Mouse (Mus musculus): ENCODE measurements around the gene 6820408C15Rik. TPM values are rescaled to one million over a fixed set of nuclear protein-coding genes. Genes with fewer than 3 reads are reported as not detected.

6820408C15Rik gene
- 0.51 and 0.86 TPM in 2 replicates for polyA plus RNA-seq (2014; fragmentation: Nextera tagmentation; extraction: Ambion mirVana)

DNA sequence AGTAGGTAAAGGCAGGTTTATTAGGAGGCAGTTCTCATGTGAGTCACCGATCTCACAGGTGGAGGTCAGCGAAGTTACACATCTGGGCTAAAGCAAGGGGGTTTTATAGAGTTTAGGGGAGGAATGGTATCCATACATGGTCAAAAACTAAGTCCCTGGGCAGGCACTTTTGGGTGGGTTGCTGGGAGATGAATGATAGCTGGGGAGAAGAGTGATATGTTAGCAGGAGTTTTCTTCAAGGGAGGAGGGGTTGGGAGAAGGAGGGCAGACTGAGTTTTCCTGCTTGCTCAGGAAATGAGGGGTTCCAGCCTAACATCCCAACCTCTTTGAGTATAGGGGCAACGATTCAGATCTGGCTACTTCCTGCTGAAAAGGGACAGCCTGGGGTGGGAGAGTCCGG lies at the start of gene 6820408C15Rik:
Gene 6820408C15Rik, plus strand, starts transcription at position 301 of the 400 bp plus-strand sequence.
- H3K27ac ChIP-seq (ENCODE audit: low read depth): peak within 1 kb of the TSS; percentile 98
- peaks cover 8% of the 10 kb centered on the region; the same call in 1 of the 2 replicates for H3K9me3 ChIP-seq (ENCODE audit: control insufficient read depth, low read length)
- peaks cover 26% of the 10 kb centered on the region for H3K4me1 ChIP-seq (replicated peaks; ENCODE audit: control insufficient read depth, insufficient read depth, low read length)
- no peaks in the 10 kb centered on the region for H3K36me3 ChIP-seq (ENCODE audit: control insufficient read depth, insufficient read depth, low read length)
- peak within 1 kb of the TSS; percentile 96 for H3K4me3 ChIP-seq (ENCODE audit: low read depth, low read length)
- peak; percentile 62 for DNase-seq (ENCODE audit: low spot score)
- H3K9ac ChIP-seq (ENCODE audit: low read length): peak within 1 kb of the TSS; percentile 99
- no peaks in the 10 kb centered on the region for H3K27me3 ChIP-seq (replicated peaks; ENCODE audit: control insufficient read depth, insufficient read depth, low read length)
- peak within 1 kb of the TSS; percentile 92 for H3K4me2 ChIP-seq (ENCODE audit: low read length)
- 22% methylated on average over 4 of the region's 4 CpGs for WGBS
- ATAC-seq (replicated peaks; ENCODE audit: low FRiP score, low TSS enrichment, low read depth): peak; percentile 4; the same call in 1 of the 2 replicates

GRCm38 (mm10) chr2:152367917-152368316 lies 47.5 kb upstream of the 6820408C15Rik start:
- H3K9ac ChIP-seq (ENCODE audit: low read length): no peak overlapping the region
- H3K27me3 ChIP-seq (replicated peaks; ENCODE audit: control insufficient read depth, insufficient read depth, low read length): no peaks in the 10 kb centered on the region
- no peaks in the 10 kb centered on the region for H3K4me1 ChIP-seq (replicated peaks; ENCODE audit: control insufficient read depth, insufficient read depth, low read length)
- H3K4me2 ChIP-seq (ENCODE audit: low read length): no peak overlapping the region
- 55% methylated on average over 5 of the region's 5 CpGs for WGBS
- DNase-seq (ENCODE audit: low spot score): no peak
- H3K27ac ChIP-seq (ENCODE audit: low read depth): no peak overlapping the region
- H3K9me3 ChIP-seq (ENCODE audit: control insufficient read depth, low read length): no peaks in the 10 kb centered on the region
- no peak for ATAC-seq (replicated peaks; ENCODE audit: low FRiP score, low TSS enrichment, low read depth)
- H3K4me3 ChIP-seq (ENCODE audit: low read depth, low read length): no peak overlapping the region
- no peaks in the 10 kb centered on the region for H3K36me3 ChIP-seq (ENCODE audit: control insufficient read depth, insufficient read depth, low read length)

GRCm38 (mm10) chr2:152368532-152369140 lies 46.8 kb upstream of the 6820408C15Rik start:
- no peak; the same call in 1 of the 2 replicates for ATAC-seq (replicated peaks; ENCODE audit: low FRiP score, low TSS enrichment, low read depth)
- Histone ChIP-seq H3K9ac (ENCODE audit: low read length) (no peak overlapping the region), H3K4me3 (ENCODE audit: low read depth, low read length) (no peak overlapping the region), H3K9me3 (ENCODE audit: control insufficient read depth, low read length) (no peaks in the 10 kb centered on the region), H3K27me3 (replicated peaks; ENCODE audit: control insufficient read depth, insufficient read depth, low read length) (no peaks in the 10 kb centered on the region), H3K4me1 (replicated peaks; ENCODE audit: control insufficient read depth, insufficient read depth, low read length) (no peaks in the 10 kb centered on the region), H3K36me3 (ENCODE audit: control insufficient read depth, insufficient read depth, low read length) (no peaks in the 10 kb centered on the region), H3K4me2 (ENCODE audit: low read length) (no peak overlapping the region), H3K27ac (ENCODE audit: low read depth) (no peak overlapping the region)
- WGBS: 29% methylated on average over 14 of the region's 14 CpGs
- peak; percentile 71 for DNase-seq (ENCODE audit: low spot score)

GRCm38 (mm10) chr2:152372104-152372503 lies 43.3 kb upstream of the 6820408C15Rik start:
- Histone ChIP-seq H3K9ac (ENCODE audit: low read length) (no peak overlapping the region), H3K9me3 (ENCODE audit: control insufficient read depth, low read length) (no peaks in the 10 kb centered on the region), H3K27me3 (replicated peaks; ENCODE audit: control insufficient read depth, insufficient read depth, low read length) (0 out of 2 replicates have a peak, but pooled peaks cover 6% of the 10 kb centered on the region), H3K4me3 (ENCODE audit: low read depth, low read length) (no peak overlapping the region), H3K27ac (ENCODE audit: low read depth) (no peak overlapping the region), H3K36me3 (ENCODE audit: control insufficient read depth, insufficient read depth, low read length) (no peaks in the 10 kb centered on the region), H3K4me1 (replicated peaks; ENCODE audit: control insufficient read depth, insufficient read depth, low read length) (peaks cover 16% of the 10 kb centered on the region; the same call in 1 of the 2 replicates), H3K4me2 (ENCODE audit: low read length) (no peak overlapping the region)
- DNase-seq (ENCODE audit: low spot score) (no peak), ATAC-seq (replicated peaks; ENCODE audit: low FRiP score, low TSS enrichment, low read depth) (no peak)
- 84% methylated on average over 7 of the region's 7 CpGs for WGBS

GRCm38 (mm10) chr2:152372661-152373060 lies 42.7 kb upstream of the 6820408C15Rik start:
- 0 out of 2 replicates have a peak, but pooled peaks cover 6% of the 10 kb centered on the region for H3K27me3 ChIP-seq (replicated peaks; ENCODE audit: control insufficient read depth, insufficient read depth, low read length)
- no peaks in the 10 kb centered on the region for H3K9me3 ChIP-seq (ENCODE audit: control insufficient read depth, low read length)
- ATAC-seq (replicated peaks; ENCODE audit: low FRiP score, low TSS enrichment, low read depth) (no peak), DNase-seq (ENCODE audit: low spot score) (no peak)
- WGBS: 64% methylated on average over 4 of the region's 4 CpGs
- no peaks in the 10 kb centered on the region for H3K36me3 ChIP-seq (ENCODE audit: control insufficient read depth, insufficient read depth, low read length)
- H3K4me1 ChIP-seq (replicated peaks; ENCODE audit: control insufficient read depth, insufficient read depth, low read length): peaks cover 16% of the 10 kb centered on the region; the same call in 1 of the 2 replicates
- H3K4me2 ChIP-seq (ENCODE audit: low read length): no peak overlapping the region
- no peak overlapping the region for H3K27ac ChIP-seq (ENCODE audit: low read depth)
- H3K9ac ChIP-seq (ENCODE audit: low read length): no peak overlapping the region
- no peak overlapping the region for H3K4me3 ChIP-seq (ENCODE audit: low read depth, low read length)

GRCm38 (mm10) chr2:152373547-152373946 lies 41.8 kb upstream of the 6820408C15Rik start:
- ATAC-seq (replicated peaks; ENCODE audit: low FRiP score, low TSS enrichment, low read depth) (no peak), DNase-seq (ENCODE audit: low spot score) (no peak)
- Histone ChIP-seq H3K9ac (ENCODE audit: low read length) (no peak overlapping the region), H3K4me3 (ENCODE audit: low read depth, low read length) (no peak overlapping the region), H3K4me2 (ENCODE audit: low read length) (no peak overlapping the region), H3K4me1 (replicated peaks; ENCODE audit: control insufficient read depth, insufficient read depth, low read length) (peaks cover 16% of the 10 kb centered on the region; the same call in 1 of the 2 replicates), H3K27ac (ENCODE audit: low read depth) (no peak overlapping the region), H3K9me3 (ENCODE audit: control insufficient read depth, low read length) (no peaks in the 10 kb centered on the region), H3K36me3 (ENCODE audit: control insufficient read depth, insufficient read depth, low read length) (no peaks in the 10 kb centered on the region), H3K27me3 (replicated peaks; ENCODE audit: control insufficient read depth, insufficient read depth, low read length) (0 out of 2 replicates have a peak, but pooled peaks cover 6% of the 10 kb centered on the region)
- 77% methylated on average over 9 of the region's 9 CpGs for WGBS

DNA sequence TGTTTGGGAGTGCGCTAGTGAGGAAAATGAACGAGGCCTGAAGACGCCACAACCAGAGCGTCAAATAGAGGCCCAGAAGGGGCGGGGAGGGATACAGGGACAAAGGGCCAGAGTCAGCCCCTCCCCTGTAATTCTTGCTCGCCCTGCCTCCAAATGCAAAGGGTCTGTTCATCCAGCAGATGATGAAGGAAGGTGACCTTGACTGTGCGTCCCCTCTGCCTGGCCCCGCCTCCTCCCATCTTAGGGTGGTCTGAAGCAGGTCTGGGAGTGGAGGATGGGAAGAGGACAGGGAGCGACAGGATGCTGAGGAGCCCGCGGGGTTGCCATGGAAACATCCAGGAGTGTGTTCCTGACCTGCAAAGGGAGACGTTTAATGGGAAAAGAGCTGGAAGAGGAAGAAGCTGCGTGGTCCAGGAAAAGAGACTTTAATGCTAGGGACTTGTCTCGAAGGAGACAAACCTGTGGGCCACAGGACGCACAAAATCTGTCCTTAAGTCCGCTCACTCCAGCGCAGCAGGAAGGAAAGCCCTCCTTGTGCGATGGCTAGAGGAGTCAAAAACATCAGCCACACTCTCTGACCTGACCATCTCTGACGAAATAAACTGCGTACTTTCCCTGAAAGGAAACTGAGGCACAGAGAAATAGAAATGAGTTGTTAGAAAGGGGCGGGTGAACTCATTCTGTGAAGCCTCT lies 39.6 kb upstream of the 6820408C15Rik start:
- H3K4me2 ChIP-seq (ENCODE audit: low read length): peak overlapping the region; percentile 36
- H3K4me1 ChIP-seq (replicated peaks; ENCODE audit: control insufficient read depth, insufficient read depth, low read length): peaks cover 16% of the 10 kb centered on the region; the same call in 1 of the 2 replicates
- DNase-seq (ENCODE audit: low spot score): peak; percentile 67
- no peak overlapping the region for H3K27ac ChIP-seq (ENCODE audit: low read depth)
- H3K27me3 ChIP-seq (replicated peaks; ENCODE audit: control insufficient read depth, insufficient read depth, low read length): 0 out of 2 replicates have a peak, but pooled peaks cover 6% of the 10 kb centered on the region
- no peak overlapping the region for H3K9ac ChIP-seq (ENCODE audit: low read length)
- peak; percentile 65; the same call in 1 of the 2 replicates for ATAC-seq (replicated peaks; ENCODE audit: low FRiP score, low TSS enrichment, low read depth)
- no peak overlapping the region for H3K4me3 ChIP-seq (ENCODE audit: low read depth, low read length)
- 8% methylated on average over 21 of the region's 21 CpGs for WGBS
- H3K36me3 ChIP-seq (ENCODE audit: control insufficient read depth, insufficient read depth, low read length): no peaks in the 10 kb centered on the region
- H3K9me3 ChIP-seq (ENCODE audit: control insufficient read depth, low read length): no peaks in the 10 kb centered on the region

- H3K27ac ChIP-seq (ENCODE audit: low read depth): no peak within 1 kb of the TSS
- 3% methylated on average over 16 of the region's 16 CpGs for WGBS
- no peak within 1 kb of the TSS for H3K9ac ChIP-seq (ENCODE audit: low read length)
- peak within 1 kb of the TSS; percentile 15 for H3K4me3 ChIP-seq (ENCODE audit: low read depth, low read length)
- H3K36me3 ChIP-seq (ENCODE audit: control insufficient read depth, insufficient read depth, low read length): no peaks in the 10 kb centered on the region
- H3K4me2 ChIP-seq (ENCODE audit: low read length): peak within 1 kb of the TSS; percentile 36
- H3K4me1 ChIP-seq (replicated peaks; ENCODE audit: control insufficient read depth, insufficient read depth, low read length): peaks cover 16% of the 10 kb centered on the region; the same call in 1 of the 2 replicates
- H3K9me3 ChIP-seq (ENCODE audit: control insufficient read depth, low read length): no peaks in the 10 kb centered on the region
- H3K27me3 ChIP-seq (replicated peaks; ENCODE audit: control insufficient read depth, insufficient read depth, low read length): 0 out of 2 replicates have a peak, but pooled peaks cover 6% of the 10 kb centered on the region
- ATAC-seq (replicated peaks; ENCODE audit: low FRiP score, low TSS enrichment, low read depth) (peak; percentile 54), DNase-seq (ENCODE audit: low spot score) (peak; percentile 63)
Measured at GRCm38 (mm10) chr2:152376345-152376741, 39.0 kb upstream of the 6820408C15Rik start, which contains the start of gene Nrsn2. TSS of gene Nrsn2 (minus strand) at chr2:152376638.

Data from intestine, embryonic 14.5 days (tissue).